Mouse (Mus musculus) CH12.LX (cell line): Measurements from ENCODE around the gene Gm20388. TPM values are rescaled to one million over a fixed set of nuclear protein-coding genes. Genes with fewer than 3 reads are reported as not detected.

Experiments
- DNase-seq: peaks from one replicate; pipeline ENCODE4 v3.0.0-alpha.2; 2013; ENCODE audit errors: extremely low read depth
- H3K27ac ChIP-seq: 2 replicates; pipeline ENCODE4 v1.5.1; 2012; ENCODE audit warnings: low read depth, mild to moderate bottlenecking, control low read depth, moderate library complexity; ENCODE audit not compliant: insufficient read depth
- H3K27me3 ChIP-seq: replicated peaks from 2 replicates; pipeline ENCODE3; 2012; ENCODE audit warnings: inconsistent platforms
- H3K36me3 ChIP-seq, 2 experiments: replicated peaks in 1 of 2; 2 replicates each; pipeline versions ENCODE3 to v1.6.1; 2012; ENCODE audit warnings: inconsistent platforms in 1 of 2, low read length in 1 of 2, mild to moderate bottlenecking in 1 of 2, mixed read lengths in 1 of 2, moderate library complexity in 1 of 2; ENCODE audit not compliant: control insufficient read depth in 1 of 2, insufficient read depth in 1 of 2
- H3K4me1 ChIP-seq, 2 experiments: 2 replicates each; pipeline ENCODE4 v1.6.1; 2012; ENCODE audit warnings: inconsistent platforms in 1 of 2, moderate library complexity in 1 of 2; ENCODE audit not compliant: insufficient read depth in 2 of 2, control insufficient read depth in 1 of 2
- H3K4me2 ChIP-seq: 2 replicates; pipeline ENCODE4 v1.6.1; 2012; ENCODE audit warnings: low read depth, mild to moderate bottlenecking, control low read depth; ENCODE audit not compliant: poor library complexity, insufficient read depth, severe bottlenecking
- H3K4me3 ChIP-seq, 3 experiments: fragments of 150-350 bp in 1 of 3; sonication (generic) in 1 of 3; replicated peaks in 1 of 3; 2 replicates each; pipeline versions ENCODE3 to v1.5.1; 2011 to 2012; ENCODE audit warnings: low read depth in 2 of 3, low read length in 2 of 3, mild to moderate bottlenecking in 2 of 3, moderate library complexity in 2 of 3, control low read depth in 1 of 3, improper control_type of control experiment in 1 of 3, inconsistent platforms in 1 of 3, mixed read lengths in 1 of 3; ENCODE audit not compliant: poor library complexity in 1 of 3
- H3K79me2 ChIP-seq: replicated peaks from 2 replicates; pipeline ENCODE4 v1.6.1; 2012; ENCODE audit warnings: mild to moderate bottlenecking, moderate library complexity; ENCODE audit not compliant: control insufficient read depth, poor library complexity, insufficient read depth, severe bottlenecking; ENCODE audit errors: extremely low read depth
- H3K9ac ChIP-seq: 2 replicates; pipeline ENCODE4 v1.6.1; 2012; ENCODE audit warnings: low read depth, mild to moderate bottlenecking, control low read depth, moderate library complexity; ENCODE audit not compliant: insufficient read depth
- H3K9me3 ChIP-seq: replicated peaks from 2 replicates; pipeline ENCODE3; 2012; ENCODE audit warnings: low read length, inconsistent platforms, mixed read lengths
- CHD1 ChIP-seq: IDR thresholded peaks from 2 replicates; pipeline ENCODE4 v1.6.1; 2012; ENCODE audit warnings: low read depth, low read length, improper control_type of control experiment, inconsistent platforms
- CTCF ChIP-seq, 2 experiments: IDR thresholded peaks in 1 of 2; conservative IDR thresholded peaks in 1 of 2; 2 replicates each; pipeline ENCODE4 v1.5.1; 2011 to 2012; ENCODE audit warnings: low read depth in 2 of 2, low read length in 2 of 2, improper control_type of control experiment in 1 of 2, inconsistent platforms in 1 of 2, mild to moderate bottlenecking in 1 of 2, moderate library complexity in 1 of 2
- EP300 ChIP-seq: IDR thresholded peaks from 2 replicates; pipeline ENCODE4 v1.6.1; 2011; ENCODE audit warnings: low read length, improper control_type of control experiment
- MAFK ChIP-seq: IDR thresholded peaks from 2 replicates; pipeline ENCODE4 v1.6.1; 2011; ENCODE audit warnings: low read length, improper control_type of control experiment; ENCODE audit not compliant: insufficient replicate concordance
- MAX ChIP-seq: IDR thresholded peaks from 2 replicates; pipeline ENCODE4 v1.6.1; 2011; ENCODE audit warnings: low read length, improper control_type of control experiment
- MAZ ChIP-seq: IDR thresholded peaks from 2 replicates; pipeline ENCODE4 v1.6.1; 2012; ENCODE audit warnings: low read depth, mild to moderate bottlenecking, inconsistent platforms, low read length, improper control_type of control experiment, moderate library complexity
- MEF2A ChIP-seq: IDR thresholded peaks from 2 replicates; pipeline ENCODE4 v1.6.1; 2014; ENCODE audit warnings: low read depth, mild to moderate bottlenecking, inconsistent platforms, low read length, improper control_type of control experiment, borderline replicate concordance
- POLR2A ChIP-seq: IDR thresholded peaks from 2 replicates; pipeline ENCODE4 v1.6.1; 2011; ENCODE audit warnings: low read depth, mild to moderate bottlenecking, improper control_type of control experiment, low read length
- SIN3A ChIP-seq: IDR thresholded peaks from 2 replicates; pipeline ENCODE4 v1.6.1; 2012; ENCODE audit warnings: low read length, improper control_type of control experiment, inconsistent platforms
- TBP ChIP-seq: conservative IDR thresholded peaks from 2 replicates; pipeline ENCODE4 v1.6.1; 2011; ENCODE audit warnings: low read depth, low read length, improper control_type of control experiment
- UBTF ChIP-seq: IDR thresholded peaks from 2 replicates; pipeline ENCODE4 v1.6.1; 2012; ENCODE audit warnings: low read depth, mild to moderate bottlenecking, inconsistent platforms, low read length, improper control_type of control experiment, moderate library complexity
- USF2 ChIP-seq: conservative IDR thresholded peaks from 2 replicates; pipeline ENCODE4 v1.6.1; 2011; ENCODE audit warnings: low read depth, low read length, improper control_type of control experiment
- ZC3H11A ChIP-seq: IDR thresholded peaks from 2 replicates; pipeline ENCODE4 v1.6.1; 2012; ENCODE audit warnings: low read depth, mild to moderate bottlenecking, inconsistent platforms, low read length, improper control_type of control experiment
- ZKSCAN1 ChIP-seq: IDR thresholded peaks from 2 replicates; pipeline ENCODE4 v1.6.1; 2012; ENCODE audit warnings: low read depth, inconsistent platforms, low read length, improper control_type of control experiment, borderline replicate concordance
- dilution Hi-C: fragments of 300-500 bp; cut with MboI; formaldehyde crosslinking; loops from 2 replicates; pipeline ENCODE4 v1.14.3; 2020; ENCODE audit warnings: low sequenced_read_pairs; ENCODE audit not compliant: extremely low pct_unique_long_range_greater_than_20kb, extremely low pct_ligation_motif_present
- in situ Hi-C: fragments of 300-500 bp; cut with MboI; formaldehyde crosslinking; loops from 3 replicates; pipeline ENCODE4 v1.14.3; 2019; ENCODE audit warnings: low sequenced_read_pairs, low pct_ligation_motif_present, low pct_unique_long_range_greater_than_20kb, mixed read lengths
- polyA plus RNA-seq: library from polyadenylated mRNA; unstranded; fragments of >175 nt; gene quantifications from 2 replicates; pipeline ENCODE4 v1.2.1, GENCODE M21; 2012; ENCODE audit warnings: low read depth; ENCODE audit not compliant: insufficient read length
- total RNA-seq, 2 experiments: library from RNA; depleted of rRNA; stranded (reverse); fragments of 300-350 nt in 1 of 2; fragments of >200 nt in 1 of 2; gene quantifications; 2 replicates each; pipeline ENCODE4 v1.2.3; 2012 to 2014

Gm20388 gene
- total and polyA plus RNA-seq, 3 experiments = 14.8 to 26.3 (median 22.2) TPM

GRCm38 (mm10) chr8:122441326-122441725, 2530.7 kb downstream of the Gm20388 start:
- Histone ChIP-seq H3K9me3 (peaks cover 5% of the 10 kb centered on the region), H3K36me3 (peaks cover 35 to 51% of the 10 kb centered on the region in 2 experiments), H3K4me3 (no peak overlapping the region), H3K27ac (no peak overlapping the region), H3K4me2 (no peak overlapping the region), H3K4me1 (peaks cover 4 to 57% of the 10 kb centered on the region in 2 experiments; a peak in 3 of 4 replicates), H3K79me2 (no peaks in the 10 kb centered on the region), H3K27me3 (no peaks in the 10 kb centered on the region), H3K9ac (no peak overlapping the region)
- in situ Hi-C loops = loop anchor here (25.0 kb wide), 1 partner anchor 854 kb away; the partner anchor contains the start of genes Fbxo31 and Map1lc3b
- no peak for TF ChIP-seq SIN3A
- TF ChIP-seq MAZ = no peak
- TF ChIP-seq EP300 = no peak
- TF ChIP-seq TBP = no peak
- no peak for DNase-seq
- dilution Hi-C loops = no loop called here

DNA sequence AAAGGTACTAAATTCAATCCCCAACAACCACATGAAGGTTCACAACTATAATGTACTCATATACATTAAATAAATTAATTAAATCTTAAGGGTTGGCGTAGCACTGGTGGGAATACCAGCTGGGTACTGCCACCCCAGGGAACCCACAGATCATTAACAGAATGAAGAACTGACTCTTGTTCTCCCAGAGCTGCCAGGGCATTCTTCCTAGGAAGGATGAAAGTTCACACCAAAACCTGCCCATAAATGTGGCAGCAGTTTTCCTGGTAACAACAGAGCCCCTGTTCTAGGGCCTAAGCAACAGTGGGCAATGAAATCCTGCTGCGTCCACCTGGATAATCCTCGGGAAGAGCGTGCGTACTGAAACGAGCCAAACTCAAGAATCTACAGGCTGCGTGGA, 2531.7 kb downstream of the Gm20388 start:
- Histone ChIP-seq H3K27ac (no peak overlapping the region), H3K4me3 (peak overlapping the region; percentile 74 to 81 (median 75)), H3K9ac (peak overlapping the region; percentile 61), H3K27me3 (no peaks in the 10 kb centered on the region), H3K36me3 (peaks cover 25 to 41% of the 10 kb centered on the region in 2 experiments), H3K4me1 (peaks cover 4 to 47% of the 10 kb centered on the region in 2 experiments; a peak in 3 of 4 replicates), H3K4me2 (peak overlapping the region; percentile 89), H3K9me3 (peaks cover 4% of the 10 kb centered on the region), H3K79me2 (no peaks in the 10 kb centered on the region)
- in situ Hi-C loops = loop anchor here (25.0 kb wide), 1 partner anchor 855 kb away; the partner anchor contains the start of genes Fbxo31 and Map1lc3b
- dilution Hi-C loops = no loop called here
- TF ChIP-seq USF2 = no peak
- no peak for TF ChIP-seq MAX
- TF ChIP-seq MEF2A = no peak
- no peak for TF ChIP-seq POLR2A
- no peak for TF ChIP-seq UBTF
- TF ChIP-seq CHD1 = no peak
- TF ChIP-seq ZC3H11A = no peak
- no peak for DNase-seq

- DNase-seq = no peak
- no peaks in the 10 kb centered on the region for H3K27me3 ChIP-seq
- peaks cover 4% of the 10 kb centered on the region for H3K9me3 ChIP-seq
- in situ Hi-C loops = loop anchor here (25.0 kb wide), 1 partner anchor 855 kb away; the partner anchor contains the start of genes Fbxo31 and Map1lc3b
- TF ChIP-seq TBP (no peak), ZKSCAN1 (no peak), CTCF (conservative IDR thresholded peaks at IDR 0.05 in 1 of 2, IDR thresholded peaks at IDR 0.05 in 1 of 2; ENCODE audit: low read depth in 2 of 2, low read length in 2 of 2) (no peak), MAFK (no peak), SIN3A (no peak)
- TF ChIP-seq, all 38 proteins: peak for 0
- H3K9ac ChIP-seq = peak overlapping the region; percentile 61
- no peak overlapping the region for H3K27ac ChIP-seq
- H3K4me2 ChIP-seq = peak overlapping the region; percentile 89
- H3K4me3 ChIP-seq = peak overlapping the region; percentile 74 to 81 (median 75)
- no peaks in the 10 kb centered on the region for H3K79me2 ChIP-seq
- H3K4me1 ChIP-seq = peaks cover 4 to 43% of the 10 kb centered on the region in 2 experiments; a peak in 3 of 4 replicates
- H3K36me3 ChIP-seq = peaks cover 21 to 37% of the 10 kb centered on the region in 2 experiments
- dilution Hi-C loops = no loop called here
Measured at GRCm38 (mm10) chr8:122442781-122443180, 2532.1 kb downstream of the Gm20388 start.
